Mouse (Mus musculus) left cerebral cortex, adult 6 months (tissue): ENCODE results near the gene Mobp. TPM values are rescaled to one million over a fixed set of nuclear protein-coding genes. Genes with fewer than 3 reads are reported as not detected.

ENCODE experiments used
- long read RNA-seq, 2 experiments: library from polyadenylated mRNA; unstranded; transcript quantifications; one replicate each; pipeline ENCODE4 v2.0.0; 2019 to 2020
- polyA plus RNA-seq: library from polyadenylated mRNA; unstranded; fragments of <200 nt; fragmentation: Nextera tagmentation; gene quantifications from 2 replicates; pipeline ENCODE4 v1.2.3, GENCODE M21; 2021

The Mobp gene
- polyA plus RNA-seq = 178 and 232 TPM in 2 replicates
- long read RNA-seq, experiment 1, transcript Mobp-205 (3 exons, 569 nt) = minor isoform, 41 of 3,325 reads
- long read RNA-seq, experiment 1, transcript Mobp-201 (4 exons, 1,536 nt) = minor isoform, 17 of 3,325 reads
- long read RNA-seq, experiment 1, transcript Mobp-204 (6 exons, 2,609 nt) = major isoform, 2,795 of 3,325 reads
- long read RNA-seq, experiment 1, transcript Mobp-202 (4 exons, 3,286 nt) = minor isoform, 18 of 3,325 reads
- long read RNA-seq, experiment 1, partial matches to known transcripts = 131 of 3,325 reads
- long read RNA-seq, experiment 1, other reads (novel, unspliced or antisense) = 323 of 3,325 reads
- long read RNA-seq, experiment 2, transcript Mobp-201 (4 exons, 1,536 nt) = minor isoform, 24 of 286 reads
- long read RNA-seq, experiment 2, transcript Mobp-204 (6 exons, 2,609 nt) = major isoform, 134 of 286 reads
- long read RNA-seq, experiment 2, transcript Mobp-205 (3 exons, 569 nt) = minor isoform, 15 of 286 reads
- long read RNA-seq, experiment 2, partial matches to known transcripts = 81 of 286 reads
- long read RNA-seq, experiment 2, other reads (novel, unspliced or antisense) = 31 of 286 reads

DNA sequence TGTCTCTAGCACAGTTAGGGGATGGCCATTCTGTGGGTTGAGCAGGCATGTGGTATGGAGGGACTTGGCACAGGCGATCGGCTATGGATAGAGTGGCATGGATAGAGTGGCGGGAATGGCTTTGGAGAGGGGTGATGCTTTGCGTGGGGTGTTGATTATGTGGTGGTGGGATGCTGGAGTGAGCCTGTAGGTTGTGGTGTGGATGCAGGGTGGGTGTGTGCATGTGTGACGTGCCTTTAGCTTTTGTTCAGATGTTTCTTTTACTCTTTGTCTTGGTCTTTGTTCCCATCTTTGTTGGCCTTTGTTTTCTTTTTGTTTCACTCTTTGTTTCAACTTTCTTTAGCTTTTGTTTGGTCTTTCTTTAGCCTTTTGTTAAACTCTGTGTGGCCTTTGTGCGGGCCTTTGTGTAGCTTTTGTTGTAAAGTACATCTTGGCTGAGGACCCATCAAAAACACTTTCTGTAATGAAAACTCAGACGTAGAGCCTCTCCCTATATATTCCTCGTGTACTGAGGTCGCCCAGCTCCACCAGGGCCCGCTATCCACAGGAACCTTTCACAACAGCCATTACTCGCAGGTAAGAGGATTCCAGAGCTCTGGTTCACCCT, at the start of gene Mobp:
Mobp (plus strand) TSS at position 486 of the 607 bp plus-strand sequence.

DNA sequence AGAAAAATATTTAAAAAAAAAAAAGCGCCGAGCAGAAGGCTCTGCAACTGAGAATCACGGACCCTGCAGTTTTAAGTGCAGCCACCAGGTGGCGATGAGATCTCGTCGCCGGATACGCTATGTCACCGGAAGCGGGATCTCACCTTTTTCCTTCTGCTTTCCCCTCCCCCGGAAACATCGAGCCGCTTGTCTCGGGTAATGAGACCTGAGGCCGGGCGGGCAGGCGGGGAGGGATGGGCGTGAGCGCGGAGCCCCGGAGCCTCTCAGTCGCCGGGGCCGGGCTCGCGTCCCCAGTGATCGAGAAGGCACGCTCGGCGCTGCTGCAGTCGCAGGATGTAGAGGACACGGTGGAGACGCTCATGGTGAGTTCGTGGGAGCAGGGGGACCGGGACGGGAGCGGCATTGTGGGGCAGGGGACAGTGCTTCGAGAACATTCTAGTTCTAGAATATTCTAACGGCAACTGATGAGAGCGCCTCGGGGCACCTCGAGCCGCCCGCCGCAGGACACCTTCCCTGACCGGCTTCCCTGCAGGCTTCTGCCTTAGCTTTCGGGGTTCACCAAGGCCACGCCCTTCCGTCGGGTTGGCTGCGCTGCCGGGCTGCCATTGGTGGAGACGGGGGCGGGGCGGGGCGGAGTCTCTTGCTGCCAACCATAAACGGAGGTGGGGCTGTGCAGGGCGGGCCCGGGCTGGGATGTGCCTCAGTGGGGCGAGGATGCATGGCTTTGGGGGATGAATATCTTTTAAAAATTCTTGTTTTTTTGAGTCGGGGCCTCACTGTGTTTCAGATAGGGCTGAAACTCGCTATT, 39.1 kb upstream of the Mobp start, which contains the start of gene Slc25a38:
Slc25a38 (plus strand) TSS at position 164 of the 808 bp plus-strand sequence.

DNA sequence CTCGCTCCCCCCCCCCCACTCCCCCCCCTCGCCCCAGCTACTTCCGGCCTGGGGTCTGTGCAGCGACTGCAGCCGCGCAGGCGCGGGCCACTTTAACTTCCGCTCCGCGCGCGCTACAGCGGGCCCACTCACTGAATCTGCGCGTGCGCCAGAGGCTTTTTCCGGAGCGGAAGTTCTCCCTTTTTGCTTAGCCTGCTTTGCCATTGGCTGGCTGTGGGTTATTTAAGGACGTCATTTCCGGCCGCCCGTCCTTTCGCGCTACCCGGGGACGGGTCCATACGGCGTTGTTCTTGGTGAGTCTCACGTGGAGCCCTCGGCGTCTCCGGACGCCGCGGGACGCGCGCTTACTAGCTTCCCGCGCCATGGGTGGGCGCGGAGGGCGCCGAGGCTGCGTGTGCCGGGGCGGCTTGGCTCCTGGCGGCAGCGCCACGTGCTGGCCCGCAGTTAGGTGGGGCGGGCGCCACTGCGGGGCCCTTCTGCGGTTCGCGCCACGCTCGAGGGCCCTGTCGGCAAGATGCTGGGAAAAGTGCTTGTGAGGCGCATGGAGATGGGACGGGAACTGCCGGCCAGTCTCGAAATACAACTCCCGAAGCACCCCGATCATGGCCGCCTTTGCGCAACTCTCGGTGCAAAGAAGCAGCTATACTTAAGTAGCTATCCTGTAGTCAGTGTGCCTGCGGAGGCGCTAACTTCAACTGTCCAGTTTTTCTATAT, 21.8 kb upstream of the Mobp start, which contains the start of gene Rpsa:
Rpsa (plus strand) TSS at position 152 of the 714 bp plus-strand sequence.

Other genes starting within 250 kb of the Mobp start
- 12.5 and 14.3 TPM in 2 replicates for gene Gorasp1, start 212.1 kb upstream of the Mobp start, polyA plus RNA-seq
- 0.19 and 0.27 TPM in 2 replicates for gene Ttc21a, start 212.1 kb upstream of the Mobp start, polyA plus RNA-seq
- gene Csrnp1, start 165.0 kb upstream of the Mobp start, polyA plus RNA-seq = 2.5 and 3.1 TPM in 2 replicates
- gene Xirp1, start 126.1 kb upstream of the Mobp start, polyA plus RNA-seq = 0.03 and 0.04 TPM in 2 replicates
- 35.2 and 39.9 TPM in 2 replicates for gene Cx3cr1, start 79.8 kb upstream of the Mobp start, polyA plus RNA-seq
- gene Ccr8, start 57.6 kb upstream of the Mobp start, polyA plus RNA-seq = not detected in 2 replicates
- 17.3 and 24.6 TPM in 2 replicates for gene Slc25a38, start 39.3 kb upstream of the Mobp start, polyA plus RNA-seq
- gene Rpsa, start 22.0 kb upstream of the Mobp start, polyA plus RNA-seq = 541 and 675 TPM in 2 replicates
- gene Myrip, start 151.8 kb downstream of the Mobp start, polyA plus RNA-seq = 7.4 and 18.4 TPM in 2 replicates